Mouse (Mus musculus) C2C12 (cell line): ENCODE measurements around the gene Pgm1. TPM values are rescaled to one million over a fixed set of nuclear protein-coding genes. Genes with fewer than 3 reads are reported as not detected.

Experiments used
- H3K27me3 ChIP-seq: one replicate; pipeline ENCODE4 v1.6.1; 2011; ENCODE audit not compliant: control insufficient read depth, insufficient read depth, insufficient read length
- H3K36me3 ChIP-seq: one replicate; pipeline ENCODE4 v1.6.1; 2011; ENCODE audit not compliant: control insufficient read depth, insufficient read depth
- H3K4me3 ChIP-seq: one replicate; pipeline ENCODE4 v1.5.1; 2011; ENCODE audit warnings: mild to moderate bottlenecking, control low read depth; ENCODE audit not compliant: poor library complexity, insufficient read depth, severe bottlenecking
- H3K79me2 ChIP-seq: one replicate; pipeline ENCODE4 v1.6.1; 2011; ENCODE audit not compliant: control insufficient read depth, insufficient read depth
- H3K79me3 ChIP-seq: one replicate; pipeline ENCODE4 v1.6.1; 2011; ENCODE audit warnings: low read depth, control low read depth
- H3ac ChIP-seq: one replicate; pipeline ENCODE3; 2011; ENCODE audit warnings: low read depth; ENCODE audit not compliant: control insufficient read depth, insufficient read length
- CEBPB ChIP-seq: IDR thresholded peaks from one replicate; pipeline ENCODE4 v1.6.1; 2011; ENCODE audit warnings: low read depth, mild to moderate bottlenecking, control low read depth, moderate library complexity
- CTCF ChIP-seq: IDR thresholded peaks from one replicate; pipeline ENCODE4 v1.5.1; 2011; ENCODE audit not compliant: control insufficient read depth, insufficient read depth, insufficient read length
- FOSL1 ChIP-seq: IDR thresholded peaks from one replicate; pipeline ENCODE4 v1.8.0; 2011; ENCODE audit warnings: mild to moderate bottlenecking, low read length; ENCODE audit not compliant: poor library complexity, insufficient read depth, severe bottlenecking
- MAX ChIP-seq: IDR thresholded peaks from one replicate; pipeline ENCODE4 v1.6.1; 2011; ENCODE audit warnings: mild to moderate bottlenecking, control low read depth
- MYOD1 ChIP-seq: IDR thresholded peaks from one replicate; pipeline ENCODE4 v1.6.1; 2011; ENCODE audit warnings: low read depth; ENCODE audit not compliant: control insufficient read depth, insufficient read length
- MYOG ChIP-seq: IDR thresholded peaks from one replicate; pipeline ENCODE4 v1.6.1; 2011; ENCODE audit not compliant: control insufficient read depth, insufficient read length; ENCODE audit errors: extremely low read depth
- USF1 ChIP-seq: IDR thresholded peaks from one replicate; pipeline ENCODE4 v1.6.1; 2011; ENCODE audit warnings: low read depth, mild to moderate bottlenecking, control low read depth, moderate library complexity
- polyA plus RNA-seq: library from polyadenylated mRNA; unstranded; fragments of >200 nt; fragmentation: generic; extraction: Trizol; gene quantifications from one replicate; pipeline ENCODE4 v1.2.1, GENCODE M21; 2012; ENCODE audit warnings: missing spikeins

Gene Pgm1
- polyA plus RNA-seq, 1 experiment, result 41.0 TPM

DNA sequence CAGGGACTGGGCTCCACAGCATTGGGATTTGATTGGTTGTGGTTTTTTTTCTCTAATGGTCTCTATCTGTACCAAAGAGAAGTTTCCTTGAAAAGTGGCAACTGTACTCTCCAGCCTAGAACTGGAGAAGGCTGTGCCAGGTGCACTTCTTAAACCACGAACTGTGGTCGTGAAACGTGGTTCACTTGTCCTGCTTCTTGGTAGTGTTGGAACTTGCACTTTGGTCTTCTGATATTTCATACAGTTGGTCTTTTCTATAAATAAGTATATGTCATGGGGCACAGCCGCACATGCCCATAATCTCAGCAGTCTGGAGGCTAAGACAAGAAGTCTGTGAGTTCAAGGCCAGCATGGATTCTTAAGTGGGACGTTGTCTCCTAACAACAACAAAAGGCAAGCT is 7.1 kb downstream of the Pgm1 start:
- TF ChIP-seq USF1, result no peak
- no peak for TF ChIP-seq CTCF
- no peak for TF ChIP-seq FOSL1
- no peak for TF ChIP-seq MAX
- no peak for TF ChIP-seq MYOD1
- TF ChIP-seq CEBPB, result no peak
- H3K79me2 ChIP-seq, result peaks cover 14% of the 10 kb centered on the region
- no peak overlapping the region for H3K4me3 ChIP-seq

GRCm38 (mm10) chr4:99939711-99940505 is 10.7 kb downstream of the Pgm1 start:
- H3K27me3 ChIP-seq, result no peaks in the 10 kb centered on the region
- TF ChIP-seq USF1, result no peak
- TF ChIP-seq FOSL1, result no peak
- TF ChIP-seq CEBPB, result no peak
- TF ChIP-seq CTCF, result no peak
- TF ChIP-seq MYOD1, result no peak
- TF ChIP-seq MYOG, result no peak
- no peak for TF ChIP-seq MAX
- H3K36me3 ChIP-seq, result no peaks in the 10 kb centered on the region

More for the DNA sequence above, 7.1 kb downstream of the Pgm1 start:
- H3K36me3 ChIP-seq, result no peaks in the 10 kb centered on the region
- peaks cover 3% of the 10 kb centered on the region for H3K79me3 ChIP-seq
- no peak overlapping the region for H3ac ChIP-seq
- no peaks in the 10 kb centered on the region for H3K27me3 ChIP-seq

DNA sequence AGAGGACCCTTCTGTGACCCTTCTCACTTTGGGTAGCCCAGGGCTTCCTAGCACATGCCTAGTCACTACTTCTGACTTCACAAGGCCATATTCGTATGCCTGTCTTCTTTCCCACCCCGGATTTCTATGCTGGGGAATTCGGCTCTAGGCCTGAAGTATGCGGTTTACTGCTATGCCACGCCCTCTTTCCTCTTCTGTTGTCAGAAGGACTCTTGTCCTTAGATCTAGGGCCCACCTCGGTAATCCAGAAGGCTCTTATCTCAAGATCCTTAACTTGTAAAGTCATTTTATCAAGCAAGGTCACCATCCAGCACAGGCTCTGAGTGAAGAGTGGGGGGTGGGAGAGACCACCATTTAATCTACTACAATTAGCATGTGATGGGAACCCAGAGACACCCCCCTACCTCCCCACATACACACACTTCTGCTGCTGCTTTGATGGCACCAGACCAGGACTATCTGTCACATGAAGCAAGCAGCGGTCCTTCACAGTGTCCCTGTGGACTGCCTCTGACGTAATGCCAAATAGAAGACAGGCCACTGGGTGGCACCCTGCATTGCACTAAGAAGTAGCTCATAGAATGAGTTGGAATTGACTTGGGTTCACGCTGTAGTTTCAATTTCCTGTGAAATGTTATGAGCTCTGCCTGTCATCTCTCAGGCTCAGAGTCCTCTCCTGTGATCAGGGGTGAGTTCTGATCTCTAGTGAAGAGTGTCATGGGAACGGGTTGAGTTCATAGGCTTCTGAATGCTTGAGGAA is 12.6 kb downstream of the Pgm1 start:
- TF ChIP-seq MYOG, result no peak
- no peak for TF ChIP-seq USF1
- H3K36me3 ChIP-seq, result no peaks in the 10 kb centered on the region

More at GRCm38 (mm10) chr4:99939711-99940505, 10.7 kb downstream of the Pgm1 start:
- no peaks in the 10 kb centered on the region for H3K79me2 ChIP-seq
- no peak overlapping the region for H3ac ChIP-seq
- H3K4me3 ChIP-seq, result no peak overlapping the region
- no peaks in the 10 kb centered on the region for H3K79me3 ChIP-seq

GRCm38 (mm10) chr4:99944606-99945005 is 15.4 kb downstream of the Pgm1 start:
- no peak overlapping the region for H3ac ChIP-seq
- H3K36me3 ChIP-seq, result no peaks in the 10 kb centered on the region
- no peaks in the 10 kb centered on the region for H3K79me3 ChIP-seq
- H3K79me2 ChIP-seq, result no peaks in the 10 kb centered on the region
- no peaks in the 10 kb centered on the region for H3K27me3 ChIP-seq
- no peak overlapping the region for H3K4me3 ChIP-seq
- TF ChIP-seq MAX (no peak), MYOG (no peak), CTCF (no peak), USF1 (no peak), MYOD1 (no peak), CEBPB (no peak), FOSL1 (no peak)

More for the DNA sequence above, 12.6 kb downstream of the Pgm1 start:
- Histone ChIP-seq H3ac (no peak overlapping the region), H3K79me2 (no peaks in the 10 kb centered on the region), H3K4me3 (no peak overlapping the region), H3K79me3 (no peaks in the 10 kb centered on the region), H3K27me3 (no peaks in the 10 kb centered on the region)

DNA sequence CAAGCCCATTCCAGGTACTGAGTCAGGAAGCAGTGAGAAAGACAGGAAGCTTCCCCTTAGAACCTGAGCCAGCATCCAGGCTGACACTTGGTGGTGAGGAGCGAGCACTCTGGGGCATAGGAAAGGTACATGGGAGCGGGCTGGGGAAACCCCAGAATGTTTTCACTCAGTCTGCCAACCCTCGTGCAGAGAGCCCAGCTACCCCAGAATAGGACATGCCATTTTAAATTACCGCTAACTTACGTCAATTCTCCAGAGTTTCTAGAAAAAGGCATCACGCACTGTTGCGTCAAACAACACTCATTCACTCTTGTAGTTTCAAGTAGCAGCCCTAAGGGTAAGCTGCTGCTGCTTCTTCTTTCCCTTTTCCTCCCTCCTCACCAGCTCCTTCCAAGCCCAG is 15.8 kb downstream of the Pgm1 start:
- Histone ChIP-seq H3K79me2 (no peaks in the 10 kb centered on the region), H3K36me3 (no peaks in the 10 kb centered on the region), H3K4me3 (no peak overlapping the region), H3ac (no peak overlapping the region), H3K79me3 (no peaks in the 10 kb centered on the region), H3K27me3 (no peaks in the 10 kb centered on the region)
- no peak for TF ChIP-seq MYOD1

GRCm38 (mm10) chr4:99946516-99946915 is 17.3 kb downstream of the Pgm1 start:
- Histone ChIP-seq H3K4me3 (no peak overlapping the region), H3K27me3 (no peaks in the 10 kb centered on the region), H3ac (no peak overlapping the region), H3K79me2 (no peaks in the 10 kb centered on the region), H3K79me3 (peaks cover 1% of the 10 kb centered on the region), H3K36me3 (no peaks in the 10 kb centered on the region)
- no peak for TF ChIP-seq MYOG
- no peak for TF ChIP-seq FOSL1
- no peak for TF ChIP-seq USF1
- TF ChIP-seq MYOD1, result no peak
- no peak for TF ChIP-seq MAX
- TF ChIP-seq CEBPB, result no peak
- no peak for TF ChIP-seq CTCF
